Mouse (Mus musculus): ENCODE measurements around the gene Dpep2nb. TPM values are rescaled to one million over a fixed set of nuclear protein-coding genes. Genes with fewer than 3 reads are reported as not detected.

The Dpep2nb gene
- polyA plus RNA-seq, 1 experiment from 2014 or later, result not detected

DNA sequence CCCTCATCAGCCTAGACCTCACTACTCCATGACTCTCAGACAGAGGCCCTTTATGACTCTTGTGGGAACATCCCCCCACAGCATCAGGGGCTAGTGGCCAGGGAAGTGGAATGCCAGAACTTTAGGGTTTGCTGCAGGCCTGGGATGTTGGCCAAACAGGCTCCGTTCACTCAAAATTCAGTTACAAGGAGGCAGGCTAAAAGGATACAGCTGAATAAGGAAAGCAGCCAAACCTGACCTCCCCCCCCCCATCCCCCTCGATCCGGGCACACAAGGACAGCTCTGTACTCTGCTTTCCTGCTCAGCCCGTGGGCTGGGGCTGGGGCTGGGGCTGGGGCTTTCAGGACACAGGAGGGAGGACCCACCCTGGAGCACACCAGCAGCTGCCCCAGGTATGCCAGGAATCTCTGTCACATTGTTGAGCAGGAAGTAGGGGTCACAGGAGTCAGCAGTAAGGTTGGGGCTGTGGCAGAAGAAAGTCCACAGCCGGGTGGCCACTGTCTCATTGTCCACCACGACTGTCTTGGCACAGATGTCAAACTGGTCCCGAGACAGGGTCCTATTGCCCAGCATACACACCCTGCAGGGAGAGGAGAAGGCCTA, 54.6 kb downstream of the Dpep2nb start:
- H3K4me2 ChIP-seq, result no peak overlapping the region
- peak; percentile 83 for ATAC-seq (ENCODE audit: insufficient number of reproducible peaks, low FRiP score, low TSS enrichment, low read depth)
- peaks cover 29% of the 10 kb centered on the region for H3K4me1 ChIP-seq
- peak overlapping the region; percentile 88 for H3K27ac ChIP-seq
- peaks cover 90% of the 10 kb centered on the region for H3K36me3 ChIP-seq
- no peak overlapping the region; the same call in 1 of the 2 replicates for H3K9ac ChIP-seq
- WGBS, result 25% methylated on average over 7 of the region's 7 CpGs
- no peaks in the 10 kb centered on the region for H3K9me3 ChIP-seq
- no peak overlapping the region for H3K4me3 ChIP-seq
- no peaks in the 10 kb centered on the region for H3K27me3 ChIP-seq

GRCm38 (mm10) chr8:105949350-105949749, 56.4 kb downstream of the Dpep2nb start:
- H3K36me3 ChIP-seq, result peaks cover 94% of the 10 kb centered on the region
- 64% methylated on average over 10 of the region's 10 CpGs for WGBS
- peak; percentile 12; the same call in 1 of the 2 replicates for ATAC-seq (ENCODE audit: insufficient number of reproducible peaks, low FRiP score, low TSS enrichment, low read depth)
- no peaks in the 10 kb centered on the region for H3K9me3 ChIP-seq
- H3K4me3 ChIP-seq, result no peak overlapping the region
- H3K27me3 ChIP-seq, result no peaks in the 10 kb centered on the region
- peaks cover 29% of the 10 kb centered on the region for H3K4me1 ChIP-seq
- no peak overlapping the region for H3K4me2 ChIP-seq
- peak overlapping the region; percentile 33; the same call in 1 of the 2 replicates for H3K27ac ChIP-seq
- H3K9ac ChIP-seq, result no peak overlapping the region

Small RNA genes within 50 kb of the gene (microRNA-seq; reads per million reads assigned to microRNA genes)
- gene Mir7074, result not detected

Other genes with a start within 250 kb of the Dpep2nb start
- gene Gfod2, start 247.3 kb downstream of the Dpep2nb start, polyA plus RNA-seq (2015; fragmentation: Nextera tagmentation; extraction: Ambion mirVana), result 20.1 and 22.1 TPM in 2 replicates
- 11.1 and 11.7 TPM in 2 replicates for gene Ranbp10, start 178.6 kb downstream of the Dpep2nb start, polyA plus RNA-seq (2015; fragmentation: Nextera tagmentation; extraction: Ambion mirVana)
- 0.28 and 0.47 TPM in 2 replicates for gene Tsnaxip1, start 178.2 kb downstream of the Dpep2nb start, polyA plus RNA-seq (2015; fragmentation: Nextera tagmentation; extraction: Ambion mirVana)
- 42.3 and 44.7 TPM in 2 replicates for gene Cenpt, start 152.7 kb downstream of the Dpep2nb start, polyA plus RNA-seq (2015; fragmentation: Nextera tagmentation; extraction: Ambion mirVana)
- gene Thap11, start 150.8 kb downstream of the Dpep2nb start, polyA plus RNA-seq (2015; fragmentation: Nextera tagmentation; extraction: Ambion mirVana), result 71.2 and 73.0 TPM in 2 replicates
- 195 and 202 TPM in 2 replicates for gene Nutf2, start 145.4 kb downstream of the Dpep2nb start, polyA plus RNA-seq (2015; fragmentation: Nextera tagmentation; extraction: Ambion mirVana)
- 47.3 and 49.5 TPM in 2 replicates for gene Edc4, start 125.1 kb downstream of the Dpep2nb start, polyA plus RNA-seq (2015; fragmentation: Nextera tagmentation; extraction: Ambion mirVana)
- 0.26 and 0.41 TPM in 2 replicates for gene Nrn1l, start 112.4 kb downstream of the Dpep2nb start, polyA plus RNA-seq (2015; fragmentation: Nextera tagmentation; extraction: Ambion mirVana)
- 36.1 and 38.6 TPM in 2 replicates for gene Pskh1, start 105.5 kb downstream of the Dpep2nb start, polyA plus RNA-seq (2015; fragmentation: Nextera tagmentation; extraction: Ambion mirVana)
- 0.96 and 1.1 TPM in 2 replicates for gene Ctrl, start 72.1 kb downstream of the Dpep2nb start, polyA plus RNA-seq (2015; fragmentation: Nextera tagmentation; extraction: Ambion mirVana)
- 30.0 and 30.7 TPM in 2 replicates for gene Psmb10, start 67.5 kb downstream of the Dpep2nb start, polyA plus RNA-seq (2015; fragmentation: Nextera tagmentation; extraction: Ambion mirVana)
- 3.1 and 3.2 TPM in 2 replicates for gene Lcat, start 62.6 kb downstream of the Dpep2nb start, polyA plus RNA-seq (2015; fragmentation: Nextera tagmentation; extraction: Ambion mirVana)
- 57.6 and 62.7 TPM in 2 replicates for gene Slc12a4, start 39.9 kb downstream of the Dpep2nb start, polyA plus RNA-seq (2015; fragmentation: Nextera tagmentation; extraction: Ambion mirVana)
- not detected in 2 replicates for gene Dpep3, start 26.5 kb downstream of the Dpep2nb start, polyA plus RNA-seq (2015; fragmentation: Nextera tagmentation; extraction: Ambion mirVana)
- gene Dus2, start 14.6 kb downstream of the Dpep2nb start, polyA plus RNA-seq (2015; fragmentation: Nextera tagmentation; extraction: Ambion mirVana), result 22.3 and 25.2 TPM in 2 replicates
- gene Ddx28, start 5.9 kb upstream of the Dpep2nb start, polyA plus RNA-seq (2015; fragmentation: Nextera tagmentation; extraction: Ambion mirVana), result 18.4 and 19.0 TPM in 2 replicates
- 5.7 and 6.9 TPM in 2 replicates for gene Nfatc3, start 52.9 kb upstream of the Dpep2nb start, polyA plus RNA-seq (2015; fragmentation: Nextera tagmentation; extraction: Ambion mirVana)
- 57.6 and 58.3 TPM in 2 replicates for gene Esrp2, start 131.0 kb upstream of the Dpep2nb start, polyA plus RNA-seq (2015; fragmentation: Nextera tagmentation; extraction: Ambion mirVana)
- 17.9 and 19.9 TPM in 2 replicates for gene Pla2g15, start 144.4 kb upstream of the Dpep2nb start, polyA plus RNA-seq (2015; fragmentation: Nextera tagmentation; extraction: Ambion mirVana)
- gene Slc7a6, start 162.9 kb upstream of the Dpep2nb start, polyA plus RNA-seq (2015; fragmentation: Nextera tagmentation; extraction: Ambion mirVana), result 36.5 and 41.0 TPM in 2 replicates
- 31.7 TPM in 2 replicates for gene Slc7a6os, start 205.0 kb upstream of the Dpep2nb start, polyA plus RNA-seq (2015; fragmentation: Nextera tagmentation; extraction: Ambion mirVana)
- 42.5 and 43.0 TPM in 2 replicates for gene Prmt7, start 205.0 kb upstream of the Dpep2nb start, polyA plus RNA-seq (2015; fragmentation: Nextera tagmentation; extraction: Ambion mirVana)

Measured in limb, embryonic 15.5 days (tissue).